Mouse (Mus musculus) kidney, postnatal 25 days (tissue): ENCODE data around the gene Apoa2.
"Not testable (repeated sequence)": the region's sequence is repeated elsewhere in the genome, so short reads cannot be mapped to it uniquely, and the experiment has no call there.

ENCODE experiments used
- DNase-seq, 2 experiments: peaks; one replicate each; pipeline ENCODE4 v3.0.0; 2021; ENCODE audit warnings: mixed read lengths in 2 of 2

Gene Apoa2

DNA sequence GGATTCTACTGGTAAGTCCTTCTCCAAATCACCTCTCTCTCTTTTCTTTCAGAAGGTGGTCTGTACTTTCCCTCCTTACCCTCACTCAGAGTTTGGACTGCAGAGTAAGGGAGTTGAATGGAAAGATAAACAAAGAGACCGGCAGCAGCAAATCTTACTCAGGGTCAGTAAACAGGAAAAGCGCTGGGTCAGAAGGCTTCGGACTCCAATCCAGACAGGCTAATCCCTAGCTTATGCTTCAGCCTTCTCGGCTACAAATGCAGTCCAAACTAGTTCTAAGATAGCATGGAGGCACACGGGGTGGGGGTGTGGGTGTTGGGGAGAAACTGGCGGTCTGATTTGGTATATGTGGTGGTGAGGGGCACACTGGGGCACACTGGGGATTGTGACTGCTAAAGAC, 12.6 kb downstream of the Apoa2 start:
- peak in 1 of 2 experiments; percentile 33 for DNase-seq

GRCm38 (mm10) chr1:171238463-171238862, 13.6 kb downstream of the Apoa2 start:
- DNase-seq, result peak; percentile 75 to 80

DNA sequence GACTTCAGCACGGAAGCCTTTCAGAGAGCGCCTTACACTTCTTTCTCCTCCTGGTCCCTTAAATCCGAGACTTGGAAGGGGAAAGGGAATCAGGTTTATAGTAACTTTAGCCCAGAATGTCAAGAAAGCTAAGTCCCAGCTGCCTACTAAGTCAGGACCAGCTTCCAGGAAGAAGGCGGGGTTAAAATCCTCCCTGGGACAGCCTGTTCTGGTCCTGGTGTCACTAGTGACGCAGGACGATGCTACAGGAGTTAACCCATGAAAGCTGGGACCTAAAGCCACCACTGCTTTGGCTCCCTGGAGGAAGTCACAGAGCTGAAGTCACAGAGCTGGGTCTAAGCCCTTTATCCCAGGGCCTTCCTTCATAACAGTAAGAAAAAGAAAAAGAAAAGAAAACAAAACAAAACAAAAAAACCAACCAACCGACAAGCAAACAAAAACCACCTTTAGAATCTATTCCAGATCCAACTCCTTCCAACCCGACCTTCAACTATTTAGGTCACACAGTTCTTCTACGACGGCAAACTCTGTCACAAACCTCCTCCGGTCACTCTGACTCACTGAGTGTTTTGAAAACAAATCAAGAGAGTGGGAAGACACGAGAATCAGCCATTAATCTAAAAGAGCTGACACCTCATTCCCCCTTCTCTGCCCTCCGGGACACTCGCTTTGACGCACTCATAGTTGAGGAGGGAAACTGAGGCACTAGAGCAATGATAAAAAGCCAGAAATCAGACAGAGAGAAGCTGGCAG, 15.3 kb downstream of the Apoa2 start:
- peak; percentile 61 to 80 for DNase-seq

DNA sequence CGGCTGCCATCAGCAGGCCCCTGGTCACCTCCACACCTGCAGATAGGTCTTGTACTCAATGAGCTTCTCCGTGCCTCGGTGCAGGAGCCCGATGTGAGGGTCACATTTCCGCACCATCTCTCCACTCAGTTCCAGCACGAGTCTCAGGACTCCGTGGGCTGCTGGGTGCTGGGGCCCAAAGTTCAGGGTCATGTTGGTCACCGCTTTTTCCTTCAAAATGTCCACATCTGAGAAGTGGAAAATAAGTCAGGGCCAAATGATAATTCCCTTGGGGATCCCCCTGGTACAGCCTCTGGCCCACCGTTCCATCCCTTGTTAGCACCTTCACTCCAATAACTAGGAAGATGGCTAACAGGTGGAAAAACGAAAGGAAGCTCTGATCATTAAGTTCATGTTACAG, 16.1 kb downstream of the Apoa2 start:
- no peak for DNase-seq

GRCm38 (mm10) chr1:171241952-171242351, 17.1 kb downstream of the Apoa2 start:
- DNase-seq, result not testable (repeated sequence)

- no peak for DNase-seq
Measured at GRCm38 (mm10) chr1:171245353-171245752, 20.5 kb downstream of the Apoa2 start.

DNA sequence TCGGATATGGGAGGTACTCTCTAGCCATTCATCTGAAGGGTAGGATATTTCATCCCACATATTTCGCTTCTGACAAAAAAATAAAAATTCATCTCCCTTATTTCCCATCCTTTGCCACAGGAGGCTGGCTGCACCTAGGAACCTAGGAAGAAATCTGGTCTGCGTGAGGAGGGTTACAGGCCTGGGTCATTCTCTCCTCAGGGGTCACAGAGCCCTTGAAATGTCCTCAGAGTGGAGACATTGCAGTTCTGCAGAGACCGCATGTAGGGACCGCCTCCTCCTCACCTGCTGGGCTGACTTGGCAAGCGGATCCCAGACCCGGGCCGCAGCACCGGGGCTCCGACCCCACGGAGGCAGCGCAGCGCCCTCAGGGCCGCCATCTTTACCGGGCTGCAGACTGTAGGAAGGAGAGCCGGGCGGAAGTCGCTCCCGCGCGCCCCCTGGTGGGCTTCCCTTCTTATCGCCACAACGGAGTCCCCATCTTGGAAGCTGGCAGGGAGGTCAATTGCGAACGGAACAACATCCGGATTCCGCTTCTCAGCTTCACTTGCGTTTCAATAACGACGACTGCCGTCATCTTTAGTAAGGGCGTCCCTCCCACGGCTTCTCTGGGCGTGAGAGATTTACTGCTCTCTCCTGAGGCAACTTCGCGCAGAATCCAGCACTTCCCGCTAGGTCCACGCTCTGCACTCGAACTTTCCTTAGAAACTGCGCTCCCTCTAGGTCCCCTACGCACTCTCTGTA, 22.0 kb downstream of the Apoa2 start:
- DNase-seq, result peak; percentile 96 to 98

GRCm38 (mm10) chr1:171247453-171247841, 22.6 kb downstream of the Apoa2 start:
- DNase-seq, result no peak

DNA sequence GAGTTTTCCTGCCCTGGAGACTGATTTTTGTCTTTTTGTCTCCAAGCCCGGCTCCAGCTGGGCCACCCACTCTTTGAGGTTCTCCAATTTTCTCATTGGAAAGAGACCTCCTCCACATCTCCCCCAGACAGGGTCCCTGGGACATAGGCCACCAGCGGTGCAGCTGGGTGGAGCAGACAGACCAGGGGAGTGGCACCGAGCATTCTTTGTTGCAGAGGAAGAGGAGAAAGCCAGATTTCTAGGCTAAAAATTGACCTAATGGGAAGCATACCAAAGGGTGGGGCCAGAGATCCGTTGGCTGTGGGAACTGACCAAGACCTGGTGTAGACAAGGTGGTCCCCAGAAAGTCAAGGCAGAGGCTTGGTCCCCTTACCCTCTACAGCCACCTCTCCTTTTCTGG, 23.1 kb downstream of the Apoa2 start:
- peak in 1 of 2 experiments; percentile 30 for DNase-seq

DNA sequence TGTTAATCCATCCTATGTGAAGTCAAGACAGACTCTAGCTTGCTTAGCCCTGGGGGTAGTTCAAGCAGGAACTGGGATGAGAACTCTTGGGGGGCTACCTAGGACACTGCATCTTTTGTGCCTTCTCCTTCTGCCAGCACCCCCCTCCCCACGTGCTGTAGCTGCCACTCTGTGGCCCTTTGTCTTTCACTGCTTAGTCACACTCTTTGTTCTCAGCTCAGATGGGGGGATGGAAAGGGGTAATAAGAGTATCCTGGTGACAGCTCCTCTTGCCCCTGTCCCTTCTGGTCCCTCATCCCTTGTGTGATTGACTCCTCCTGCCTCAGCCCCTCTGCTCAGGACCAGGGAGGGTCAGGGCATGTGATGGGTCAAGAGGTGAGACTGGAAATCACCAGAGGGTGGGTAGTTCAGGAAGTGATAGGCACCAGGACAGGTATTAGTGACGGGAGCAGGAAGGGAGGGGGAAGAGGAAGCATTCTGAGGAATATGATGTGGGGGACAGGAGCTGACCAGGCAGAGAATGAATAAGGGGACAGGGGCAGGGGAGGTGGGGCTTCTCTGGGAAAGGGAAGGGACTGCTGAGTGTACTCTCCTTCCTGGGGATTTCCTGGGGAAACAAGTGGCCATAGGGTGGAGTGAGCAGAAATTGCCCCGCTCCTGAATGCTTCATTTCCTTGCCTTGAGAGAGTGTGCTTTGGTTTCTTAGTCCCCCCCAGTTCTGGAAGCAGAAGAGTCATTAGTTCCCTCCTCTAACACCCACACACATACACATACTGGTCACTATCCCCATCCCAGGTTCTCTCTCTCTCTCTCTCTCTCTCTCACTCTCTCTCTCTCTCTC, 23.8 kb downstream of the Apoa2 start:
- DNase-seq, result peak in 1 of 2 experiments; percentile 18

- peak; percentile 61 to 63 for DNase-seq
Measured at GRCm38 (mm10) chr1:171249913-171250600, 25.2 kb downstream of the Apoa2 start, which contains the start of gene Adamts4. Gene Adamts4 (plus strand): TSS chr1:171250421.

- no peak for DNase-seq
Measured at GRCm38 (mm10) chr1:171250680-171251593, 26.1 kb downstream of the Apoa2 start, which contains the start of gene Ndufs2. Gene Ndufs2 (minus strand): TSS chr1:171251388.

GRCm38 (mm10) chr1:171251594-171252324, 26.9 kb downstream of the Apoa2 start:
- DNase-seq, result peak; percentile 65 to 72

DNA sequence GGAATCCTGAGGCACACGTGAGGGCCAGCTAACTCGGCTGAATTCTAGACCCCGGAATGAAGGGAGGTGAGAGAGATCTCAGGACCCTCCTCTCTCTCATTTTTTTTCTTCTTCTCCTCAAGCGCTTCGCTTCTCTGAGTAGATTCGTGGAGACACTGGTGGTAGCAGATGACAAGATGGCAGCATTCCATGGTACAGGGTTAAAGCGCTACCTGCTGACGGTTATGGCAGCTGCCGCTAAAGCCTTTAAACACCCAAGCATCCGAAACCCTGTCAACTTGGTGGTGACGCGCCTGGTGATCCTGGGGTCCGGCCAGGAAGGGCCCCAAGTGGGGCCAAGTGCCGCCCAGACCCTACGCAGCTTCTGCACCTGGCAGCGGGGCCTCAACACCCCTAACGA, 27.6 kb downstream of the Apoa2 start:
- DNase-seq, result no peak

GRCm38 (mm10) chr1:171256095-171256818, 31.4 kb downstream of the Apoa2 start:
- peak; percentile 66 to 84 for DNase-seq

DNA sequence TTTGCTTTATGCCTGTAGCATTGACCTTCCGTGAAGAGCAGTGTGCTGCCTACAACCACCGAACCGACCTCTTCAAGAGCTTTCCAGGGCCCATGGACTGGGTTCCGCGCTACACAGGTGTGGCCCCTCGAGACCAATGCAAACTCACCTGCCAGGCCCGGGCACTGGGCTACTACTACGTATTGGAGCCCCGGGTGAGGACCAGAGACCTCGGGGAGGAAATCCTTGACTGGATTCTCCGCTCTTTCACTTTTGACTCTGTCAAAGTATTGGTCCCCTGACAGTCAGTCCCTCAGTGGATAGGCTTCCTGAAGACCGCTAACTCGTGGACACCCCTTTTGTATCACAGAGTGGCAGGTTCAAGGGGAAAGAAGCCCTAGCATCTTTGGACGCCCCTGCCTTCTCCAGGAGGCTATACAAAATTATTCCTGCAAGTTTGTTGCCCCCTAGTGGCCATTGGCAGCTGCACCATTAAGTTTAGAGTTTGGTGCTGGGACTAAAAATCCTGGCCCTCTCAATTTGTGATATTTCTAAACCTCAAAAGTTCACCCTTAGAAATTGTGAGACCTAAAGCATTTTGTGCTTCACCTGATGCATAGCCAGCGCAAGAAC, 32.2 kb downstream of the Apoa2 start:
- peak in 1 of 2 experiments; percentile 82 for DNase-seq

GRCm38 (mm10) chr1:171257781-171258180, 32.9 kb downstream of the Apoa2 start:
- DNase-seq, result no peak

- DNase-seq, result no peak
Measured at GRCm38 (mm10) chr1:171258921-171259320, 34.1 kb downstream of the Apoa2 start.

DNA sequence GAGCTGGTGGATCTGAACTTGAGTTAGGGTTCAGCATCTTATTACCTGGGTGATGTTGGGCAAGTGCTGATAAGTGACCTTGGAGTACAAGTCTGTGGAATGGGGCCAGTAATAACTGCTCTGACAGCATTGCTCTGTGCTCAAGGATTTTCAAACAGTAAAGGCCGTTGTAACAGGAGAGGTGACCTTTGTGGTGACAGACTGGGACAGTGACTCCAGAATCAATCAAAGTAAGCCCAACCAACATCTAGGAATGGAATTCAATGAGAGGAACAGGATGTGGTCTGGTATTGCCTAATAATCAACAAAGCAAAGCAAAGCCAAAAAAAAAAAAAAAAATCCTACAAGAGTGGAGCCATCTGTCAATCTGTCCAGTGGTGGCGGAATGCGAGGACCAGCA, 35.5 kb downstream of the Apoa2 start:
- no peak for DNase-seq
